ENCODE assay signal across 8 mouse cellular contexts in the genomic region with DNA sequence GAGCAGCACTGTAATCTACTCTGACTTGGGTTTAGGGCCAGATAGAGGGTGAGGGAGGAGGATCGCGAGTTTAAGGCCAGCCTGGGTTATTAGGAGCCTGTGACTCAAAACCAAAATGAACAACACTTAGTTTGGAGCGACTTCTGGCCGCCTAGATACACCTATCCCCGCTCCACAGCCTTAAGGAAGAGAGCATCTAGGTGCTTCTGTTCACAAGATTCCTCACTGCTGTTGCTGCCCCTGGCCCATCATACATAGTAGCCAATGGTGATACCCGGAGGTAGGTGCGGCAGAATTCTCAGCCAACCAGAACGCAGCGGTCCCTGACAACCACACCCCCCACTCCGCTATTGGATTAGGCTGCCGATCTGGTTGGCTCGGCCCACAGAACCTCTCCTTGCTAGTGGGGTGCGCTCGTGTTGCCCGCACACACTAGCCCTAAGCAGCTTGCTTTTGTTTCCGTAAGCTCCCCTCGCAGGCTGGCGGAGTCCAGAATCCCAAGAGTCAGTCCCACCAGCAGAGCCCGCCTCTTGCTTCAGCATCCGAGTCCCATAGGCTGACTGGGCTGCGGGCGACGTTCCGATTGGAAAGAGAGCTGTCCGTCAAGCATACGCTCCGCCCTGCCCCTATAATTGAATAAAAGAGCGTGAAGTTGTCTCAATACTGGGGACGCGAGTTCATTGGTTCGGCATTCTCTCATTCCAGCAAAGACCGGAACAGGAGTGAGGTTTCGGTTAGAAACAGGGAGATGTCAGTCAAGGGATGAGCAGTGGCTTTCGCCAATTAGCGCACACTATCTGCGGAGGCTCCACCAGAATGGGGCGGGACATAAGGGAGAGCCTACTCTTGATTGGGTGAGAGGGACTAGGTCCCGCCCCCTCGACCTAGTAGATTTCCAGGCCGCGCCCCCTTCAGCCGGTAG. TPM values are rescaled to one million over a fixed set of nuclear protein-coding genes. Genes with fewer than 3 reads are reported as not detected.
DNase-seq lines count a peak whose midpoint lies in the region; ATAC-seq and TF ChIP-seq lines count a peak whose summit lies in the region.

A gene (plus strand): TSS at position 918 of the 922 bp plus-strand sequence.

- TF ChIP-seq POLR2A in brain, embryonic 14.5 days (IDR thresholded peaks at IDR 0.05; ENCODE audit: borderline replicate concordance, extremely low read depth, insufficient read depth, insufficient read length, poor library complexity, severe bottlenecking), result no peak; the same call in 1 of the 2 replicates
- TF ChIP-seq POLR2A in liver, adult 2 months (IDR thresholded peaks at IDR 0.05; ENCODE audit: extremely low read depth, insufficient read depth, low read length), result 0 out of 2 replicates have a peak, but pooled peaks have one; percentile 15
- peak; percentile 51 for TF ChIP-seq POLR2A in myocyte (IDR thresholded peaks at IDR 0.05; ENCODE audit: insufficient read length, low read depth)

- H3K9me3 ChIP-seq in erythroblast, embryonic 14.5 days (ENCODE audit: control insufficient read depth, low read length), result no peaks in the 10 kb centered on the region
- H3K9me3 ChIP-seq in heart, embryonic 11.5 days (replicated peaks; ENCODE audit: control insufficient read depth, low read length), result no peaks in the 10 kb centered on the region
- H3K9me3 ChIP-seq in kidney, embryonic 16.5 days (ENCODE audit: low read length), result no peaks in the 10 kb centered on the region

- no peaks in the 10 kb centered on the region for H3K36me3 ChIP-seq in C2C12 (ENCODE audit: control insufficient read depth, insufficient read depth)
- H3K36me3 ChIP-seq in erythroblast, embryonic 14.5 days (ENCODE audit: control insufficient read depth), result peaks cover 25% of the 10 kb centered on the region
- H3K36me3 ChIP-seq in heart, embryonic 11.5 days (ENCODE audit: control insufficient read depth, insufficient read depth, low read length), result peaks cover 5% of the 10 kb centered on the region; the same call in 1 of the 2 replicates
- H3K36me3 ChIP-seq in kidney, embryonic 16.5 days (ENCODE audit: insufficient read depth, low read length), result peaks cover 22% of the 10 kb centered on the region
- no peaks in the 10 kb centered on the region; the same call in 1 of the 2 replicates for H3K36me3 ChIP-seq in liver, adult 2 months (ENCODE audit: control insufficient read depth, insufficient read depth, low read length)
- no peaks in the 10 kb centered on the region for H3K36me3 ChIP-seq in myocyte (ENCODE audit: control insufficient read depth, insufficient read depth)
- H3K36me3 ChIP-seq in splenic B cell, adult 2 months (ENCODE audit: control insufficient read depth, insufficient read depth, low read length, poor library complexity, severe bottlenecking), result no peaks in the 10 kb centered on the region

- no peaks in the 10 kb centered on the region for H3K79me3 ChIP-seq in C2C12 (ENCODE audit: low read depth)

- H3K4me2 ChIP-seq in heart, embryonic 11.5 days, result peak within 1 kb of the TSS; percentile 96
- H3K4me2 ChIP-seq in kidney, embryonic 16.5 days (replicated peaks; ENCODE audit: low read depth, low read length), result peak within 1 kb of the TSS; percentile 95
- peak within 1 kb of the TSS; percentile 96 for H3K4me2 ChIP-seq in myocyte (ENCODE audit: low read depth)

- peak within 1 kb of the TSS; percentile 90 for H3K27ac ChIP-seq in heart, embryonic 11.5 days (ENCODE audit: low read depth, low read length)
- H3K27ac ChIP-seq in kidney, embryonic 16.5 days (ENCODE audit: low read length), result peak within 1 kb of the TSS; percentile 92
- H3K27ac ChIP-seq in liver, adult 2 months (replicated peaks; ENCODE audit: insufficient read depth, low read depth, low read length), result peak within 1 kb of the TSS; percentile 89

- H3K4me1 ChIP-seq in erythroblast, embryonic 14.5 days (ENCODE audit: control insufficient read depth), result peaks cover 27% of the 10 kb centered on the region
- H3K4me1 ChIP-seq in heart, embryonic 11.5 days (ENCODE audit: control insufficient read depth, insufficient read depth, low read length), result peaks cover 4% of the 10 kb centered on the region; the same call in 1 of the 2 replicates
- peaks cover 15% of the 10 kb centered on the region for H3K4me1 ChIP-seq in kidney, embryonic 16.5 days (ENCODE audit: insufficient read depth, low read length)
- H3K4me1 ChIP-seq in liver, adult 2 months (ENCODE audit: control insufficient read depth, insufficient read depth, low read length), result peaks cover 8% of the 10 kb centered on the region

- H3ac ChIP-seq in C2C12 (ENCODE audit: control insufficient read depth, insufficient read length, low read depth), result peak within 1 kb of the TSS; percentile 92
- H3ac ChIP-seq in myocyte (ENCODE audit: control insufficient read depth, insufficient read length), result peak within 1 kb of the TSS; percentile 39

- no peak for TF ChIP-seq CTCF in C2C12 (IDR thresholded peaks at IDR 0.05; ENCODE audit: control insufficient read depth, insufficient read depth, insufficient read length)
- no peak for TF ChIP-seq CTCF in brain, embryonic 14.5 days (IDR thresholded peaks at IDR 0.05; ENCODE audit: borderline replicate concordance, extremely low read depth, insufficient read depth, insufficient read length)
- TF ChIP-seq CTCF in liver, adult 2 months (IDR thresholded peaks at IDR 0.05; ENCODE audit: low read depth, low read length), result no peak

- ATAC-seq in heart, embryonic 11.5 days (replicated peaks; ENCODE audit: insufficient number of reproducible peaks, low FRiP score, low TSS enrichment), result peak; percentile 99
- ATAC-seq in kidney, embryonic 16.5 days (ENCODE audit: low FRiP score, low TSS enrichment), result peak; percentile 99

- peak within 1 kb of the TSS; percentile 80 for H3K9ac ChIP-seq in heart, embryonic 11.5 days (ENCODE audit: low read depth, low read length)
- H3K9ac ChIP-seq in kidney, embryonic 16.5 days (replicated peaks; ENCODE audit: low read length), result peak within 1 kb of the TSS; percentile 77
- H3K9ac ChIP-seq in liver, adult 2 months (ENCODE audit: low read depth, low read length), result peak within 1 kb of the TSS; percentile 87

- DNase-seq in brain, embryonic 14.5 days (ENCODE audit: low read depth), result peak; percentile 100
- peak; percentile 99 for DNase-seq in liver, adult 2 months (ENCODE audit: extremely low read depth, low read depth, low spot score)
- peak; percentile 99 for DNase-seq in splenic B cell, adult 2 months (ENCODE audit: low read depth, low spot score)

- H3K79me2 ChIP-seq in C2C12 (ENCODE audit: control insufficient read depth, insufficient read depth) (peaks cover 18% of the 10 kb centered on the region), myocyte (ENCODE audit: control insufficient read depth, insufficient read depth) (no peaks in the 10 kb centered on the region)
- H3K79me2 ChIP-seq in liver, adult 2 months (ENCODE audit: control insufficient read depth, insufficient read depth, low read length), result no peaks in the 10 kb centered on the region

- H3K4me3 ChIP-seq in C2C12 (ENCODE audit: insufficient read depth, poor library complexity, severe bottlenecking), result peak within 1 kb of the TSS; percentile 92
- H3K4me3 ChIP-seq in erythroblast, embryonic 14.5 days (replicated peaks), result peak within 1 kb of the TSS; percentile 88
- H3K4me3 ChIP-seq in heart, embryonic 11.5 days (ENCODE audit: low read depth, low read length), result peak within 1 kb of the TSS; percentile 65
- H3K4me3 ChIP-seq in kidney, embryonic 16.5 days (ENCODE audit: low read length), result peak within 1 kb of the TSS; percentile 64
- peak within 1 kb of the TSS; percentile 77 for H3K4me3 ChIP-seq in liver, adult 2 months (ENCODE audit: insufficient read depth, low read depth, low read length)
- peak within 1 kb of the TSS; percentile 88 for H3K4me3 ChIP-seq in myocyte

- WGBS in heart, embryonic 11.5 days (ENCODE audit: insufficient replicate concordance), result under 1% methylated on average over 42 of the region's 42 CpGs
- WGBS in kidney, embryonic 16.5 days, result under 1% methylated on average over 42 of the region's 42 CpGs
- under 1% methylated on average over 42 of the region's 42 CpGs for WGBS in liver, adult 2 months

- no peaks in the 10 kb centered on the region for H3K27me3 ChIP-seq in C2C12 (ENCODE audit: control insufficient read depth, insufficient read depth, insufficient read length)
- H3K27me3 ChIP-seq in erythroblast, embryonic 14.5 days (ENCODE audit: control insufficient read depth), result no peaks in the 10 kb centered on the region
- H3K27me3 ChIP-seq in heart, embryonic 11.5 days (ENCODE audit: control insufficient read depth, insufficient read depth, low read length), result no peaks in the 10 kb centered on the region
- no peaks in the 10 kb centered on the region for H3K27me3 ChIP-seq in kidney, embryonic 16.5 days (ENCODE audit: insufficient read depth, low read length)
- H3K27me3 ChIP-seq in liver, adult 2 months (ENCODE audit: control insufficient read depth, insufficient read depth, low read length), result no peaks in the 10 kb centered on the region
- no peaks in the 10 kb centered on the region for H3K27me3 ChIP-seq in myocyte (ENCODE audit: control insufficient read depth, insufficient read depth, insufficient read length)
- no peaks in the 10 kb centered on the region for H3K27me3 ChIP-seq in splenic B cell, adult 2 months (ENCODE audit: control insufficient read depth, insufficient read depth, low read length, poor library complexity, severe bottlenecking)

TF ChIP-seq in C2C12, 6 proteins besides CTCF, POLR2A, EP300 and RAD21 (continues in another document):
- no peak for TF ChIP-seq USF1 (IDR thresholded peaks at IDR 0.05; ENCODE audit: low read depth)
- no peak for TF ChIP-seq FOSL1 (IDR thresholded peaks at IDR 0.05; ENCODE audit: insufficient read depth, low read length, poor library complexity, severe bottlenecking)
- TF ChIP-seq CEBPB (IDR thresholded peaks at IDR 0.05; ENCODE audit: low read depth), result no peak
- no peak for TF ChIP-seq MYOD1 (IDR thresholded peaks at IDR 0.05; ENCODE audit: control insufficient read depth, insufficient read length, low read depth)
- TF ChIP-seq MAX (IDR thresholded peaks at IDR 0.05), result no peak

TF ChIP-seq in myocyte, 11 proteins besides CTCF, POLR2A, EP300 and RAD21:
- TF ChIP-seq MAX (IDR thresholded peaks at IDR 0.05; ENCODE audit: low read depth) (no peak), TCF3 (IDR thresholded peaks at IDR 0.05; ENCODE audit: insufficient read length, low read depth) (peak; percentile 72), USF1 (IDR thresholded peaks at IDR 0.05; ENCODE audit: low read depth) (no peak)

RNA-seq across cellular contexts. Expression of the gene that starts here (rescaled TPM):
- polyA plus RNA-seq in C2C12 (2012; fragmentation: generic; extraction: Trizol) (5.2 TPM), myocyte (2012; fragmentation: generic; extraction: Trizol) (4.9 TPM)
- polyA plus RNA-seq in brain, embryonic 14.5 days (2012; rRNA removed), result 5.2 and 11.0 TPM in 2 replicates
- 0.31 and 0.34 TPM in 2 replicates for polyA plus RNA-seq in erythroblast, embryonic 14.5 days (2012)
- 4.4 and 5.9 TPM in 2 replicates for polyA plus RNA-seq in heart, embryonic 11.5 days (2014; fragmentation: Nextera tagmentation; extraction: Ambion mirVana)
- 8.2 and 10.3 TPM in 2 replicates for polyA plus RNA-seq in kidney, embryonic 16.5 days (2015; fragmentation: Nextera tagmentation; extraction: Ambion mirVana)
- 3.6 and 4.4 TPM in 2 replicates for total RNA-seq in liver, adult 2 months (2014; rRNA removed)
- 3.6 and 4.2 TPM in 2 replicates for polyA plus RNA-seq in liver, adult 2 months (2012; rRNA removed)

Comparison
In these comparisons a context has a peak if more than half of its experiments do, and no peak if none do; other contexts are left out.
1. Peak in every context shown above with its lines: DNase-seq, ATAC-seq, H3K4me3 ChIP-seq and H3K27ac ChIP-seq.